ENCODE assay signal across 8 mouse cellular contexts in genomic region chr6:120665415-120665815, GRCm38 (mm10). TPM values are rescaled to one million over a fixed set of nuclear protein-coding genes. Genes with fewer than 3 reads are reported as not detected.
A peak's percentile ranks its signal among the peaks of the same experiment; 100 is the strongest.
DNase-seq lines count a peak whose midpoint lies in the region; ATAC-seq and TF ChIP-seq lines count a peak whose summit lies in the region.

No protein-coding gene starts in this region.

- H3K4me3 ChIP-seq in E14TG2a.4 (replicated peaks; ENCODE audit: low read length): peak overlapping the region; percentile 93
- peak overlapping the region; percentile 74 for H3K4me3 ChIP-seq in heart, embryonic 15.5 days
- peak overlapping the region; percentile 92 for H3K4me3 ChIP-seq in liver, postnatal 0 days (ENCODE audit: low read depth, low read length)
- peak overlapping the region; percentile 98 for H3K4me3 ChIP-seq in neural tube, embryonic 15.5 days (replicated peaks)

- peak overlapping the region; percentile 90 for H3K4me2 ChIP-seq in heart, embryonic 15.5 days
- peak overlapping the region; percentile 96 for H3K4me2 ChIP-seq in liver, postnatal 0 days (ENCODE audit: low read depth, low read length)
- peak overlapping the region; percentile 95 for H3K4me2 ChIP-seq in neural tube, embryonic 15.5 days

- no peak for TF ChIP-seq CTCF in E14TG2a.4 (conservative IDR thresholded peaks at IDR 0.05; ENCODE audit: low read length)
- no peak for TF ChIP-seq CTCF in liver, postnatal 0 days (IDR thresholded peaks at IDR 0.05; ENCODE audit: low read depth)

- no peak for TF ChIP-seq EP300 in liver, postnatal 0 days (IDR thresholded peaks at IDR 0.05; ENCODE audit: low read depth)

- H3K4me1 ChIP-seq in E14TG2a.4 (replicated peaks; ENCODE audit: low read depth, low read length): peaks cover 48% of the 10 kb centered on the region
- H3K4me1 ChIP-seq in heart, embryonic 15.5 days (replicated peaks): peaks cover 9% of the 10 kb centered on the region; the same call in 1 of the 2 replicates
- peaks cover 13% of the 10 kb centered on the region for H3K4me1 ChIP-seq in liver, postnatal 0 days (ENCODE audit: insufficient read depth)
- peaks cover 14% of the 10 kb centered on the region; the same call in 1 of the 2 replicates for H3K4me1 ChIP-seq in neural tube, embryonic 15.5 days

- peak; percentile 45 for DNase-seq in c-Kit-positive CD71-negative TER-119-negative erythroid progenitor cells, embryonic 14.5 days (ENCODE audit: low read depth)
- peak; percentile 71 for DNase-seq in kidney, postnatal 10 days
- DNase-seq in liver, postnatal 0 days: peak; percentile 81
- DNase-seq in thymus, postnatal 0 days (ENCODE audit: low spot score): peak; percentile 34

- H3K27me3 ChIP-seq in E14TG2a.4 (ENCODE audit: insufficient read depth, low read length): no peaks in the 10 kb centered on the region; the same call in 1 of the 2 replicates
- peaks cover 4% of the 10 kb centered on the region; the same call in 1 of the 2 replicates for H3K27me3 ChIP-seq in heart, embryonic 15.5 days
- H3K27me3 ChIP-seq in liver, postnatal 0 days (ENCODE audit: insufficient read depth, low read length): 0 out of 2 replicates have a peak, but pooled peaks cover 3% of the 10 kb centered on the region
- H3K27me3 ChIP-seq in neural tube, embryonic 15.5 days (replicated peaks): no peaks in the 10 kb centered on the region

- H3K27ac ChIP-seq in heart, embryonic 15.5 days: peak overlapping the region; percentile 88
- H3K27ac ChIP-seq in liver, postnatal 0 days (ENCODE audit: low read depth): peak overlapping the region; percentile 98
- peak overlapping the region; percentile 95 for H3K27ac ChIP-seq in neural tube, embryonic 15.5 days (replicated peaks)

- under 1% methylated on average over 21 of the region's 21 CpGs for whole genome bisulfite sequencing in heart, embryonic 15.5 days
- WGBS in liver, postnatal 0 days (ENCODE audit: insufficient replicate concordance): under 1% methylated on average over 21 of the region's 21 CpGs
- WGBS in neural tube, embryonic 15.5 days: under 1% methylated on average over 21 of the region's 21 CpGs

- H3K36me3 ChIP-seq in E14TG2a.4 (ENCODE audit: insufficient read depth, low read length): peaks cover 12% of the 10 kb centered on the region
- H3K36me3 ChIP-seq in heart, embryonic 15.5 days: no peaks in the 10 kb centered on the region
- no peaks in the 10 kb centered on the region for H3K36me3 ChIP-seq in liver, postnatal 0 days (replicated peaks; ENCODE audit: insufficient read depth, low read length)
- no peaks in the 10 kb centered on the region for H3K36me3 ChIP-seq in neural tube, embryonic 15.5 days

- no peaks in the 10 kb centered on the region for H3K9me3 ChIP-seq in E14TG2a.4 (ENCODE audit: low read length)
- no peaks in the 10 kb centered on the region for H3K9me3 ChIP-seq in heart, embryonic 15.5 days (replicated peaks)
- H3K9me3 ChIP-seq in liver, postnatal 0 days (ENCODE audit: low read length): no peaks in the 10 kb centered on the region
- no peaks in the 10 kb centered on the region for H3K9me3 ChIP-seq in neural tube, embryonic 15.5 days (replicated peaks)

- ATAC-seq in erythroid progenitor cell, adult 5-6 weeks (replicated peaks; ENCODE audit: low FRiP score, poor library complexity, severe bottlenecking): peak; percentile 44
- ATAC-seq in heart, embryonic 15.5 days (replicated peaks; ENCODE audit: insufficient number of reproducible peaks, insufficient read depth, low FRiP score, low read depth): peak; percentile 42
- ATAC-seq in liver, postnatal 0 days: peak; percentile 82
- peak; percentile 73 for ATAC-seq in neural tube, embryonic 15.5 days (ENCODE audit: low FRiP score)

- peak overlapping the region; percentile 69 for H3K9ac ChIP-seq in heart, embryonic 15.5 days
- H3K9ac ChIP-seq in liver, postnatal 0 days (replicated peaks): peak overlapping the region; percentile 97
- H3K9ac ChIP-seq in neural tube, embryonic 15.5 days (replicated peaks): peak overlapping the region; percentile 78

RNA-seq across cellular contexts. Expression of gene Cecr2, which starts 0.8 kb away (rescaled TPM):
- total RNA-seq in erythroid progenitor cell, adult 5-6 weeks (2015; ENCODE audit: low replicate concordance): 66.0 and 83.0 TPM in 2 replicates
- total RNA-seq in erythroid progenitor cell, adult 5-6 weeks (2017; ENCODE audit: low replicate concordance): 56.0 and 89.0 TPM in 2 replicates
- 1.1 and 1.2 TPM in 2 replicates for polyA plus RNA-seq in heart, embryonic 15.5 days (2015; fragmentation: Nextera tagmentation; extraction: Ambion mirVana)
- polyA plus RNA-seq in liver, postnatal 0 days (2015; fragmentation: Nextera tagmentation; extraction: Ambion mirVana): 4.7 and 5.0 TPM in 2 replicates
- 1.4 and 1.7 TPM in 2 replicates for polyA plus RNA-seq in neural tube, embryonic 15.5 days (2015; fragmentation: Nextera tagmentation; extraction: Ambion mirVana)
- 0.68 and 0.75 TPM in 2 replicates for polyA plus RNA-seq in thymus, postnatal 0 days (2015; fragmentation: Nextera tagmentation; extraction: Ambion mirVana)

Comparison
In these comparisons a context has a peak if more than half of its experiments do, and no peak if none do; other contexts are left out.
1. Peak in every context shown above with its lines: DNase-seq, ATAC-seq, H3K4me3 ChIP-seq and H3K27ac ChIP-seq.